Mouse (Mus musculus): Measurements from ENCODE around the gene Fam214a. TPM values are rescaled to one million over a fixed set of nuclear protein-coding genes. Genes with fewer than 3 reads are reported as not detected.
"Not testable (repeated sequence)": the region's sequence is repeated elsewhere in the genome, so short reads cannot be mapped to it uniquely, and the experiment has no call there.

Fam214a gene
- polyA plus RNA-seq, 1 experiment from 2014 or later, result 14.8 TPM

GRCm38 (mm10) chr9:74979866-74980265 lies 27.2 kb downstream of the Fam214a start:
- Histone ChIP-seq H3K4me1 (ENCODE audit: control insufficient read depth, insufficient read depth, low read length) (peaks cover 11% of the 10 kb centered on the region), H3K36me3 (ENCODE audit: control insufficient read depth, insufficient read depth, low read length) (no peaks in the 10 kb centered on the region), H3K27ac (ENCODE audit: low read depth, low read length) (no peak overlapping the region), H3K9me3 (ENCODE audit: control insufficient read depth, low read length) (no peaks in the 10 kb centered on the region), H3K27me3 (ENCODE audit: control insufficient read depth, insufficient read depth, low read length) (no peaks in the 10 kb centered on the region), H3K4me3 (ENCODE audit: low read depth, low read length) (no peak overlapping the region), H3K4me2 (ENCODE audit: low read depth) (no peak overlapping the region), H3K9ac (ENCODE audit: low read length) (no peak overlapping the region)
- ATAC-seq (ENCODE audit: insufficient read depth, low FRiP score, low TSS enrichment) (no peak), DNase-seq (ENCODE audit: low spot score) (no peak)
- 93% methylated on average over 1 of the region's 1 CpGs for WGBS

GRCm38 (mm10) chr9:74981663-74982111 lies 29.0 kb downstream of the Fam214a start:
- no peaks in the 10 kb centered on the region for H3K36me3 ChIP-seq (ENCODE audit: control insufficient read depth, insufficient read depth, low read length)
- H3K4me1 ChIP-seq (ENCODE audit: control insufficient read depth, insufficient read depth, low read length), result peaks cover 6% of the 10 kb centered on the region
- H3K4me3 ChIP-seq (ENCODE audit: low read depth, low read length), result no peak overlapping the region
- 77% methylated on average over 3 of the region's 3 CpGs for whole genome bisulfite sequencing
- H3K27ac ChIP-seq (ENCODE audit: low read depth, low read length), result no peak overlapping the region
- DNase-seq (ENCODE audit: low spot score) (no peak), ATAC-seq (ENCODE audit: insufficient read depth, low FRiP score, low TSS enrichment) (no peak)
- no peak overlapping the region for H3K9ac ChIP-seq (ENCODE audit: low read length)
- H3K9me3 ChIP-seq (ENCODE audit: control insufficient read depth, low read length), result no peaks in the 10 kb centered on the region
- H3K27me3 ChIP-seq (ENCODE audit: control insufficient read depth, insufficient read depth, low read length), result no peaks in the 10 kb centered on the region
- no peak overlapping the region for H3K4me2 ChIP-seq (ENCODE audit: low read depth)

DNA sequence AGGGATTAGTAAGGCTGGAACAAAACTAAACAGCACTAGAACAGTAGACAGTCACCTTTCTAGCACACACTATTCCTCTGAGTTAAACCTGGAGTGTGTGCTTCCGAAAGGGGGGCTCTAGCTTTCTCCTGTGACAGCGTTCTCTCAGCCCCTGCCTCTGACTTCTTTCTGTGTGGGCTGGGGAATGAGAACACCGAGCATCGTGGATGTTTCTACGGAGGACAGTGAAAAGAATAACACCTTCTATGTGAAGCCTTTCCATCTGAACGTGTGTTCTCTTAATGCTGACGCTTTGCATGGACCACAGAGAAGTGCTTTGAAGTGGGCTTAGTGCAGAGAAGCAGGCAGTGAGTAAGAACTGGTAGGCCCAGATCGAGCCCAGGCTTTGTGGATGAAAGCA lies 29.5 kb downstream of the Fam214a start:
- Histone ChIP-seq H3K36me3 (ENCODE audit: control insufficient read depth, insufficient read depth, low read length) (no peaks in the 10 kb centered on the region), H3K9ac (ENCODE audit: low read length) (no peak overlapping the region), H3K4me1 (ENCODE audit: control insufficient read depth, insufficient read depth, low read length) (peaks cover 6% of the 10 kb centered on the region), H3K4me3 (ENCODE audit: low read depth, low read length) (no peak overlapping the region), H3K4me2 (ENCODE audit: low read depth) (no peak overlapping the region), H3K9me3 (ENCODE audit: control insufficient read depth, low read length) (no peaks in the 10 kb centered on the region), H3K27ac (ENCODE audit: low read depth, low read length) (no peak overlapping the region), H3K27me3 (ENCODE audit: control insufficient read depth, insufficient read depth, low read length) (no peaks in the 10 kb centered on the region)
- 92% methylated on average over 8 of the region's 8 CpGs for WGBS
- no peak for DNase-seq (ENCODE audit: low spot score)
- ATAC-seq (ENCODE audit: insufficient read depth, low FRiP score, low TSS enrichment), result no peak

DNA sequence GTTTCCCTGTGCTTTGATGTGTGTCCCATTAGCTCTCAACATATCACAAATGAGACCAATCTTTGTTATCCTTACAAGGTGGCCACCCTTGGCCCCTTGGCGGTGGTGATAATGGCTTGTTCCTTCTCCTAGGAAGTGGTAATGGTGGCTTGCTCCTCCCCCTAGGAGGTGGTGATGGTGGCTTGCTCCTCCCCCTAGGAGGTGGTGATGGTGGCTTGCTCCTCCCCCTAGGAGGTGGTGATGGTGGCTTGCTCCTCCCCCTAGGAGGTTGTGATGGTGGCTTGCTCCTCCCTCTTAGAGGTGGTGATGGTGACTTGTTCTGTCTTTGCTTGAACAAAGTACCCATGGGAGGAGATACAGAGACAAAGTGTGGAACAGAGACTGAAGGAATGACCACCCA lies 30.0 kb downstream of the Fam214a start:
- not testable (repeated sequence) for ATAC-seq (ENCODE audit: insufficient read depth, low FRiP score, low TSS enrichment); H3K9ac ChIP-seq (ENCODE audit: low read length); H3K36me3 ChIP-seq (ENCODE audit: control insufficient read depth, insufficient read depth, low read length); H3K27ac ChIP-seq (ENCODE audit: low read depth, low read length); H3K4me3 ChIP-seq (ENCODE audit: low read depth, low read length); H3K4me2 ChIP-seq (ENCODE audit: low read depth); H3K9me3 ChIP-seq (ENCODE audit: control insufficient read depth, low read length); H3K4me1 ChIP-seq (ENCODE audit: control insufficient read depth, insufficient read depth, low read length); DNase-seq (ENCODE audit: low spot score); H3K27me3 ChIP-seq (ENCODE audit: control insufficient read depth, insufficient read depth, low read length)
- WGBS, result 81% methylated on average over 1 of the region's 1 CpGs

- no peak overlapping the region for H3K9ac ChIP-seq (ENCODE audit: low read length)
- no peak for DNase-seq (ENCODE audit: low spot score)
- WGBS, result 90% methylated on average over 14 of the region's 14 CpGs
Measured at GRCm38 (mm10) chr9:74985173-74985715, 32.6 kb downstream of the Fam214a start.

DNA sequence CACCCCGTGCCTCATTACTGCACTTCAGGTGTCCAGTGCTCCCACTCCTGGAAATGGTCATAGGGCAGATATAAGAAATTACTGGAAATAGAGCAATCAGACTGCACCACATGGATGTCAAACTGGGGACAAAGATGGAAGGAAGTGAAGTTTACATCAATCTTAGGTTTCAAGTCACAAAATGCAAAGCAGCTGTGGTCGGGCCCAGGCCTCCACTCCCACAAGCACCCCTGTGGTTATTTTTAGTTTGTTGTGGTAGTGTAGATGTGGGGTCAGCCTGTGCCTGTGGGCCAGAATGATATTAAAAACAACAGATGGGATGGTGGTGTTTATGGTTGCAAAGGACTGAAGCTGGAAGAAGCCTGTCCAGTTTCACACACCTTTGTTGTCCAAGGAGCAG lies 33.1 kb downstream of the Fam214a start:
- Histone ChIP-seq H3K4me3 (ENCODE audit: low read depth, low read length) (no peak overlapping the region), H3K9ac (ENCODE audit: low read length) (no peak overlapping the region), H3K27me3 (ENCODE audit: control insufficient read depth, insufficient read depth, low read length) (no peaks in the 10 kb centered on the region), H3K36me3 (ENCODE audit: control insufficient read depth, insufficient read depth, low read length) (no peaks in the 10 kb centered on the region), H3K4me2 (ENCODE audit: low read depth) (no peak overlapping the region), H3K27ac (ENCODE audit: low read depth, low read length) (no peak overlapping the region), H3K4me1 (ENCODE audit: control insufficient read depth, insufficient read depth, low read length) (no peaks in the 10 kb centered on the region), H3K9me3 (ENCODE audit: control insufficient read depth, low read length) (no peaks in the 10 kb centered on the region)
- no peak for DNase-seq (ENCODE audit: low spot score)
- WGBS, result 68% methylated on average over 2 of the region's 2 CpGs
- ATAC-seq (ENCODE audit: insufficient read depth, low FRiP score, low TSS enrichment), result no peak

More at GRCm38 (mm10) chr9:74985173-74985715, 32.6 kb downstream of the Fam214a start:
- no peak overlapping the region for H3K4me3 ChIP-seq (ENCODE audit: low read depth, low read length)
- ATAC-seq (ENCODE audit: insufficient read depth, low FRiP score, low TSS enrichment), result no peak
- H3K27ac ChIP-seq (ENCODE audit: low read depth, low read length), result no peak overlapping the region
- H3K9me3 ChIP-seq (ENCODE audit: control insufficient read depth, low read length), result no peaks in the 10 kb centered on the region
- no peaks in the 10 kb centered on the region for H3K27me3 ChIP-seq (ENCODE audit: control insufficient read depth, insufficient read depth, low read length)
- H3K4me1 ChIP-seq (ENCODE audit: control insufficient read depth, insufficient read depth, low read length), result no peaks in the 10 kb centered on the region
- no peak overlapping the region for H3K4me2 ChIP-seq (ENCODE audit: low read depth)
- H3K36me3 ChIP-seq (ENCODE audit: control insufficient read depth, insufficient read depth, low read length), result no peaks in the 10 kb centered on the region

DNA sequence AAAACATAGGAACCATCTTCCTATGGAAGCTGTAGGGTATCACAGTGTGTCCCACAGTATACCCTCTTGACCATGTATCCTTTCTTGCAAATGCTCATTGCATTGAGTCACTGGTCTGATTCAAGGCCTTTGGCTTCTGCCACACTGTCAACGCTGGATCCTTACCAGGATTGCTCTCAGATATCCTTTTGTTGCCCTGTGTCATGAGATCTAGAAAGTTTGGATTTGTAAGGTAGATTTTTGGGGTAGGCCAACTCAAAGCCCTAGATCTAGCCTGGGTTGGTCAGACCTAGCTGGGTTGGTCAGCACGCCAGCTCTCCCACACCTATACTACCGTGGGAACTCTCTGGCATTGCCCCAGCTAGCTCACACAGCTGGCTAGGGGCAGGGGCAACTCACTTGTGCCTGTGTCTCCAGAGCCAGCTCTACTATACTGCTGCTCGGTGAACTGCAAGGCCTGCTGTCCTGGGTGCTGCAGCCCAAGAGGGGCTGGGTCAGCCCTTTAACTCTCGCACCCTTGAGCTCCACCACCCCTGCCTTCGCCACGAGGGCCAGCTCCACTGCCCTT lies 36.3 kb downstream of the Fam214a start:
- H3K9ac ChIP-seq (ENCODE audit: low read length), result no peak overlapping the region
- no peaks in the 10 kb centered on the region for H3K36me3 ChIP-seq (ENCODE audit: control insufficient read depth, insufficient read depth, low read length)
- H3K4me3 ChIP-seq (ENCODE audit: low read depth, low read length), result no peak overlapping the region
- no peak for ATAC-seq (ENCODE audit: insufficient read depth, low FRiP score, low TSS enrichment)
- H3K4me2 ChIP-seq (ENCODE audit: low read depth), result no peak overlapping the region
- no peaks in the 10 kb centered on the region for H3K4me1 ChIP-seq (ENCODE audit: control insufficient read depth, insufficient read depth, low read length)
- DNase-seq (ENCODE audit: low spot score), result no peak
- no peaks in the 10 kb centered on the region for H3K9me3 ChIP-seq (ENCODE audit: control insufficient read depth, low read length)
- 91% methylated on average over 7 of the region's 7 CpGs for WGBS
- no peak overlapping the region for H3K27ac ChIP-seq (ENCODE audit: low read depth, low read length)
- H3K27me3 ChIP-seq (ENCODE audit: control insufficient read depth, insufficient read depth, low read length), result no peaks in the 10 kb centered on the region

- H3K9ac ChIP-seq (ENCODE audit: low read length), result no peak overlapping the region
- no peaks in the 10 kb centered on the region for H3K27me3 ChIP-seq (ENCODE audit: control insufficient read depth, insufficient read depth, low read length)
- ATAC-seq (ENCODE audit: insufficient read depth, low FRiP score, low TSS enrichment) (no peak), DNase-seq (ENCODE audit: low spot score) (no peak)
- H3K4me2 ChIP-seq (ENCODE audit: low read depth), result no peak overlapping the region
- no peak overlapping the region for H3K27ac ChIP-seq (ENCODE audit: low read depth, low read length)
- H3K4me1 ChIP-seq (ENCODE audit: control insufficient read depth, insufficient read depth, low read length), result no peaks in the 10 kb centered on the region
- 86% methylated on average over 2 of the region's 2 CpGs for WGBS
- H3K36me3 ChIP-seq (ENCODE audit: control insufficient read depth, insufficient read depth, low read length), result no peaks in the 10 kb centered on the region
- no peak overlapping the region for H3K4me3 ChIP-seq (ENCODE audit: low read depth, low read length)
- H3K9me3 ChIP-seq (ENCODE audit: control insufficient read depth, low read length), result no peaks in the 10 kb centered on the region
Measured at GRCm38 (mm10) chr9:74989990-74990389, 37.3 kb downstream of the Fam214a start.

DNA sequence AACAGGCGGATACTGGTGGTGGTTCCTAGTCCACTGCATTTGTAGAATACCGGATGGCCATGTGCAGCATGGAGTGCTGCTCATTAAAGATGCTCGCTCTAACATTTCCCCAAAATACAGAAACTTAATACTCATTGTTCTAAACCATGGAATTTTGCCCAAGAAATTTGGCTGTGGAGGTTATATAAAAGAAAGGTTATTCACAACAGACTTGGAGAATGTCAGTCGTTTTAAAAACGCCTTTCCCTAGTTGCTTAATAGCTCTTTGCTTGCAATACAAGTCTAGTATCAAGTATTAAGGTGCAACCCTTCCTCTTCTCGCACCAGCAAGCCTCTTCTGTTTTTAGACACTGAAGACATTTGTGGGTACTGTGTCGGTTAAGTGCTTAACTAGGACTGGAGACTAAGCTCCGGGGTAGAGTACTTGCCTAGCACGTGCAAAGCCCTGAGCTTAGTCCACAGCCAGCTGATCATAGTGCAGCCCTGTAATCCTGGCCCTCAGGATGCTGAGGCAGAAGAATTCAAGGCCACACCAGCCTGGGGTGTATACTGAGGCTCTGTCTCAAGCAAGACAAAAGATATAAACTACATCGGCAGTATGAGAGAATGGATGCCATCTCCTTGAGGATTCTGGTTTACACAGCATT lies 42.0 kb downstream of the Fam214a start:
- Histone ChIP-seq H3K9ac (ENCODE audit: low read length) (no peak overlapping the region), H3K4me1 (ENCODE audit: control insufficient read depth, insufficient read depth, low read length) (no peaks in the 10 kb centered on the region), H3K4me3 (ENCODE audit: low read depth, low read length) (no peak overlapping the region), H3K4me2 (ENCODE audit: low read depth) (no peak overlapping the region), H3K9me3 (ENCODE audit: control insufficient read depth, low read length) (no peaks in the 10 kb centered on the region), H3K36me3 (ENCODE audit: control insufficient read depth, insufficient read depth, low read length) (no peaks in the 10 kb centered on the region), H3K27me3 (ENCODE audit: control insufficient read depth, insufficient read depth, low read length) (no peaks in the 10 kb centered on the region), H3K27ac (ENCODE audit: low read depth, low read length) (no peak overlapping the region)
- WGBS, result 87% methylated on average over 10 of the region's 10 CpGs
- DNase-seq (ENCODE audit: low spot score) (no peak), ATAC-seq (ENCODE audit: insufficient read depth, low FRiP score, low TSS enrichment) (no peak)
